Mouse (Mus musculus) hindbrain, embryonic 11.5 days (tissue): ENCODE measurements around the gene Setdb1. TPM values are rescaled to one million over a fixed set of nuclear protein-coding genes. Genes with fewer than 3 reads are reported as not detected.

Experiments used
- ATAC-seq: fragments of 200-750 bp; cut with Nextera tagmentation; 2 replicates; pipeline ENCODE4 v1.8.0; 2017; ENCODE audit warnings: mild to moderate bottlenecking, moderate TSS enrichment, moderate library complexity; ENCODE audit not compliant: low FRiP score
- DNase-seq: peaks from one replicate; pipeline ENCODE4 v3.0.0-alpha.2; 2015; ENCODE audit warnings: low spot score
- H3K27ac ChIP-seq: fragments of 300-500 bp; sonication (generic); 2 replicates; pipeline ENCODE4 v1.5.1; 2014; ENCODE audit warnings: mild to moderate bottlenecking, low read depth, low read length
- H3K27me3 ChIP-seq: fragments of 300-500 bp; sonication (generic); 2 replicates; pipeline ENCODE4 v1.6.1; 2014; ENCODE audit warnings: mild to moderate bottlenecking, low read length, moderate library complexity, mixed read lengths; ENCODE audit not compliant: control insufficient read depth, insufficient read depth
- H3K36me3 ChIP-seq: fragments of 300-500 bp; sonication (generic); 2 replicates; pipeline ENCODE4 v1.6.1; 2014; ENCODE audit warnings: mild to moderate bottlenecking, low read length, moderate library complexity, mixed read lengths; ENCODE audit not compliant: control insufficient read depth, insufficient read depth
- H3K4me1 ChIP-seq: fragments of 300-500 bp; sonication (generic); replicated peaks from 2 replicates; pipeline ENCODE4 v1.6.1; 2014; ENCODE audit warnings: low read length, mixed read lengths; ENCODE audit not compliant: control insufficient read depth, insufficient read depth
- H3K4me2 ChIP-seq: fragments of 300-500 bp; sonication (generic); replicated peaks from 2 replicates; pipeline ENCODE4 v1.6.1; 2014; ENCODE audit warnings: mild to moderate bottlenecking, low read depth, low read length
- H3K4me3 ChIP-seq: fragments of 300-500 bp; sonication (generic); 2 replicates; pipeline ENCODE4 v1.5.1; 2014; ENCODE audit warnings: low read depth, low read length
- H3K9ac ChIP-seq: fragments of 300-500 bp; sonication (generic); 2 replicates; pipeline ENCODE4 v1.6.1; 2014; ENCODE audit warnings: low read depth, low read length
- H3K9me3 ChIP-seq: fragments of 300-500 bp; sonication (generic); 2 replicates; pipeline ENCODE4 v1.6.1; 2016; ENCODE audit warnings: low read length; ENCODE audit not compliant: control insufficient read depth
- WGBS: fragments of 180-500 bp; shearing (Covaris S2); extraction: QIAGEN DNeasy Blood & Tissue Kit; methylation state at CpG from one replicate; pipeline ENCODE4 v1.1.7; 2014; 5-methylcytosine and 5-hydroxymethylcytosine counted together
- polyA plus RNA-seq: library from polyadenylated mRNA; unstranded; fragments of >200 nt; fragmentation: Nextera tagmentation; extraction: Ambion mirVana; gene quantifications from 2 replicates; pipeline ENCODE4 v1.2.1, GENCODE M21; 2014

Gene Setdb1
- polyA plus RNA-seq, 1 experiment from 2014 or later, result 58.6 TPM

GRCm38 (mm10) chr3:95291041-95291440 lies 66.0 kb downstream of the Setdb1 start:
- no peaks in the 10 kb centered on the region for H3K9me3 ChIP-seq
- 86% methylated on average over 4 of the region's 4 CpGs for WGBS
- ATAC-seq (no peak), DNase-seq (no peak)
- H3K4me2 ChIP-seq, result no peak overlapping the region
- H3K9ac ChIP-seq, result no peak overlapping the region
- no peaks in the 10 kb centered on the region for H3K4me1 ChIP-seq
- no peaks in the 10 kb centered on the region for H3K27me3 ChIP-seq
- H3K36me3 ChIP-seq, result 0 out of 2 replicates have a peak, but pooled peaks cover 4% of the 10 kb centered on the region
- H3K27ac ChIP-seq, result no peak overlapping the region
- H3K4me3 ChIP-seq, result no peak overlapping the region

GRCm38 (mm10) chr3:95290156-95290555 lies 66.8 kb downstream of the Setdb1 start:
- H3K27me3 ChIP-seq, result no peaks in the 10 kb centered on the region
- H3K9ac ChIP-seq, result no peak overlapping the region
- no peaks in the 10 kb centered on the region for H3K9me3 ChIP-seq
- no peak overlapping the region for H3K4me2 ChIP-seq
- H3K27ac ChIP-seq, result no peak overlapping the region
- 74% methylated on average over 6 of the region's 6 CpGs for WGBS
- ATAC-seq, result no peak
- no peak for DNase-seq
- H3K4me3 ChIP-seq, result no peak overlapping the region
- H3K4me1 ChIP-seq, result no peaks in the 10 kb centered on the region
- H3K36me3 ChIP-seq, result 0 out of 2 replicates have a peak, but pooled peaks cover 4% of the 10 kb centered on the region

- WGBS, result 93% methylated on average over 4 of the region's 4 CpGs
- Histone ChIP-seq H3K27ac (no peak overlapping the region), H3K9ac (no peak overlapping the region), H3K27me3 (no peaks in the 10 kb centered on the region), H3K4me2 (no peak overlapping the region), H3K36me3 (no peaks in the 10 kb centered on the region), H3K9me3 (no peaks in the 10 kb centered on the region), H3K4me3 (no peak overlapping the region), H3K4me1 (no peaks in the 10 kb centered on the region; the same call in 1 of the 2 replicates)
- no peak for DNase-seq
- ATAC-seq, result no peak
Measured at GRCm38 (mm10) chr3:95289419-95289818, 67.6 kb downstream of the Setdb1 start.

GRCm38 (mm10) chr3:95287541-95287940 lies 69.5 kb downstream of the Setdb1 start:
- Histone ChIP-seq H3K27me3 (no peaks in the 10 kb centered on the region), H3K9ac (no peak overlapping the region), H3K9me3 (no peaks in the 10 kb centered on the region), H3K27ac (no peak overlapping the region), H3K36me3 (no peaks in the 10 kb centered on the region), H3K4me1 (no peaks in the 10 kb centered on the region; the same call in 1 of the 2 replicates), H3K4me3 (no peak overlapping the region), H3K4me2 (no peak overlapping the region)
- 87% methylated on average over 3 of the region's 3 CpGs for WGBS
- ATAC-seq (no peak), DNase-seq (no peak)

GRCm38 (mm10) chr3:95286510-95286909 lies 70.5 kb downstream of the Setdb1 start:
- ATAC-seq (no peak), DNase-seq (no peak)
- H3K36me3 ChIP-seq, result no peaks in the 10 kb centered on the region
- no peak overlapping the region for H3K27ac ChIP-seq
- 87% methylated on average over 7 of the region's 7 CpGs for WGBS
- no peak overlapping the region for H3K4me2 ChIP-seq
- no peak overlapping the region for H3K9ac ChIP-seq
- no peaks in the 10 kb centered on the region for H3K9me3 ChIP-seq
- H3K4me3 ChIP-seq, result no peak overlapping the region
- no peaks in the 10 kb centered on the region for H3K27me3 ChIP-seq
- no peaks in the 10 kb centered on the region; the same call in 1 of the 2 replicates for H3K4me1 ChIP-seq

GRCm38 (mm10) chr3:95286011-95286410 lies 71.0 kb downstream of the Setdb1 start:
- 70% methylated on average over 5 of the region's 5 CpGs for WGBS
- DNase-seq (no peak), ATAC-seq (no peak)
- H3K4me3 ChIP-seq, result no peak overlapping the region
- H3K36me3 ChIP-seq, result no peaks in the 10 kb centered on the region
- no peak overlapping the region for H3K9ac ChIP-seq
- H3K27ac ChIP-seq, result no peak overlapping the region
- H3K4me2 ChIP-seq, result no peak overlapping the region
- no peaks in the 10 kb centered on the region for H3K27me3 ChIP-seq
- H3K9me3 ChIP-seq, result no peaks in the 10 kb centered on the region
- H3K4me1 ChIP-seq, result no peaks in the 10 kb centered on the region; the same call in 1 of the 2 replicates

GRCm38 (mm10) chr3:95285390-95285789 lies 71.6 kb downstream of the Setdb1 start:
- H3K9ac ChIP-seq, result no peak overlapping the region
- DNase-seq (no peak), ATAC-seq (no peak)
- H3K27ac ChIP-seq, result no peak overlapping the region
- no peaks in the 10 kb centered on the region; the same call in 1 of the 2 replicates for H3K4me1 ChIP-seq
- no peaks in the 10 kb centered on the region for H3K9me3 ChIP-seq
- 95% methylated on average over 5 of the region's 5 CpGs for WGBS
- no peaks in the 10 kb centered on the region for H3K36me3 ChIP-seq
- no peak overlapping the region for H3K4me3 ChIP-seq
- no peaks in the 10 kb centered on the region for H3K27me3 ChIP-seq
- no peak overlapping the region for H3K4me2 ChIP-seq

- DNase-seq (no peak), ATAC-seq (no peak)
- no peak overlapping the region for H3K4me3 ChIP-seq
- no peak overlapping the region for H3K4me2 ChIP-seq
- WGBS, result 89% methylated on average over 12 of the region's 12 CpGs
- no peaks in the 10 kb centered on the region for H3K36me3 ChIP-seq
- no peak overlapping the region for H3K9ac ChIP-seq
- H3K27me3 ChIP-seq, result no peaks in the 10 kb centered on the region
- H3K27ac ChIP-seq, result no peak overlapping the region
- H3K9me3 ChIP-seq, result no peaks in the 10 kb centered on the region
- H3K4me1 ChIP-seq, result no peaks in the 10 kb centered on the region; the same call in 1 of the 2 replicates
Measured at GRCm38 (mm10) chr3:95284501-95285281, 72.3 kb downstream of the Setdb1 start.

GRCm38 (mm10) chr3:95284062-95284461 lies 72.9 kb downstream of the Setdb1 start:
- peak overlapping the region; percentile 40 for H3K4me2 ChIP-seq
- H3K9ac ChIP-seq, result no peak overlapping the region; the same call in 1 of the 2 replicates
- 17% methylated on average over 1 of the region's 1 CpGs for WGBS
- no peaks in the 10 kb centered on the region; the same call in 1 of the 2 replicates for H3K4me1 ChIP-seq
- H3K4me3 ChIP-seq, result peak overlapping the region; percentile 75
- H3K36me3 ChIP-seq, result no peaks in the 10 kb centered on the region
- no peak for ATAC-seq
- no peaks in the 10 kb centered on the region for H3K27me3 ChIP-seq
- DNase-seq, result no peak
- H3K27ac ChIP-seq, result no peak overlapping the region
- no peaks in the 10 kb centered on the region for H3K9me3 ChIP-seq
